Mouse (Mus musculus): ENCODE data around the gene Htr1f. TPM values are rescaled to one million over a fixed set of nuclear protein-coding genes. Genes with fewer than 3 reads are reported as not detected.

Gene Htr1f
- polyA plus RNA-seq, 1 experiment from 2014 or later: not detected

GRCm38 (mm10) chr16:65001993-65002821 is 103.4 kb downstream of the Htr1f start:
- WGBS: 68% methylated on average over 6 of the region's 6 CpGs
- H3K4me3 ChIP-seq (ENCODE audit: control insufficient read depth in 1 of 2, insufficient read depth in 1 of 2, low read depth in 1 of 2, low read length in 2 of 2): no peak overlapping the region
- H3K9me3 ChIP-seq (ENCODE audit: control insufficient read depth, low read length): no peaks in the 10 kb centered on the region
- no peak overlapping the region for H3K4me2 ChIP-seq (ENCODE audit: low read length)
- no peak overlapping the region for H3K9ac ChIP-seq (ENCODE audit: low read length)
- H3K27ac ChIP-seq (replicated peaks in 1 of 2; ENCODE audit: control insufficient read depth in 1 of 2, insufficient read depth in 1 of 2, low read depth in 2 of 2, low read length in 2 of 2): no peak overlapping the region
- no peaks in the 10 kb centered on the region for H3K27me3 ChIP-seq (ENCODE audit: control insufficient read depth, insufficient read depth, low read length)
- H3K4me1 ChIP-seq (ENCODE audit: control insufficient read depth in 2 of 2, insufficient read depth in 2 of 2, low read length in 2 of 2): no peaks in the 10 kb centered on the region
- ATAC-seq (ENCODE audit: insufficient number of reproducible peaks, insufficient read depth, low FRiP score, low read depth): no peak
- H3K36me3 ChIP-seq (ENCODE audit: control insufficient read depth, insufficient read depth, low read length): no peaks in the 10 kb centered on the region

GRCm38 (mm10) chr16:64989279-64989800 is 116.3 kb downstream of the Htr1f start:
- Histone ChIP-seq H3K36me3 (ENCODE audit: control insufficient read depth, insufficient read depth, low read length) (no peaks in the 10 kb centered on the region), H3K4me1 (ENCODE audit: control insufficient read depth in 2 of 2, insufficient read depth in 2 of 2, low read length in 2 of 2) (no peaks in the 10 kb centered on the region), H3K27ac (replicated peaks in 1 of 2; ENCODE audit: control insufficient read depth in 1 of 2, insufficient read depth in 1 of 2, low read depth in 2 of 2, low read length in 2 of 2) (no peak overlapping the region), H3K4me3 (ENCODE audit: control insufficient read depth in 1 of 2, insufficient read depth in 1 of 2, low read depth in 1 of 2, low read length in 2 of 2) (no peak overlapping the region), H3K9me3 (ENCODE audit: control insufficient read depth, low read length) (no peaks in the 10 kb centered on the region), H3K9ac (ENCODE audit: low read length) (no peak overlapping the region), H3K27me3 (ENCODE audit: control insufficient read depth, insufficient read depth, low read length) (no peaks in the 10 kb centered on the region), H3K4me2 (ENCODE audit: low read length) (no peak overlapping the region)
- WGBS: 60% methylated on average over 3 of the region's 3 CpGs
- no peak for ATAC-seq (ENCODE audit: insufficient number of reproducible peaks, insufficient read depth, low FRiP score, low read depth)

- WGBS: 89% methylated on average over 6 of the region's 6 CpGs
- Histone ChIP-seq H3K4me3 (ENCODE audit: control insufficient read depth in 1 of 2, insufficient read depth in 1 of 2, low read depth in 1 of 2, low read length in 2 of 2) (no peak overlapping the region), H3K9me3 (ENCODE audit: control insufficient read depth, low read length) (no peaks in the 10 kb centered on the region), H3K36me3 (ENCODE audit: control insufficient read depth, insufficient read depth, low read length) (no peaks in the 10 kb centered on the region), H3K4me1 (ENCODE audit: control insufficient read depth in 2 of 2, insufficient read depth in 2 of 2, low read length in 2 of 2) (no peaks in the 10 kb centered on the region), H3K9ac (ENCODE audit: low read length) (no peak overlapping the region), H3K4me2 (ENCODE audit: low read length) (no peak overlapping the region), H3K27me3 (ENCODE audit: control insufficient read depth, insufficient read depth, low read length) (no peaks in the 10 kb centered on the region), H3K27ac (replicated peaks in 1 of 2; ENCODE audit: control insufficient read depth in 1 of 2, insufficient read depth in 1 of 2, low read depth in 2 of 2, low read length in 2 of 2) (no peak overlapping the region)
- no peak for ATAC-seq (ENCODE audit: insufficient number of reproducible peaks, insufficient read depth, low FRiP score, low read depth)
Observed at GRCm38 (mm10) chr16:64987564-64987963, 118.1 kb downstream of the Htr1f start.

- ATAC-seq (ENCODE audit: insufficient number of reproducible peaks, insufficient read depth, low FRiP score, low read depth): no peak
- no peaks in the 10 kb centered on the region for H3K9me3 ChIP-seq (ENCODE audit: control insufficient read depth, low read length)
- no peak overlapping the region for H3K27ac ChIP-seq (replicated peaks in 1 of 2; ENCODE audit: control insufficient read depth in 1 of 2, insufficient read depth in 1 of 2, low read depth in 2 of 2, low read length in 2 of 2)
- no peaks in the 10 kb centered on the region for H3K36me3 ChIP-seq (ENCODE audit: control insufficient read depth, insufficient read depth, low read length)
- WGBS: 45% methylated on average over 2 of the region's 2 CpGs
- no peak overlapping the region for H3K9ac ChIP-seq (ENCODE audit: low read length)
- no peak overlapping the region for H3K4me2 ChIP-seq (ENCODE audit: low read length)
- no peaks in the 10 kb centered on the region for H3K4me1 ChIP-seq (ENCODE audit: control insufficient read depth in 2 of 2, insufficient read depth in 2 of 2, low read length in 2 of 2)
- H3K27me3 ChIP-seq (ENCODE audit: control insufficient read depth, insufficient read depth, low read length): no peaks in the 10 kb centered on the region
- no peak overlapping the region for H3K4me3 ChIP-seq (ENCODE audit: control insufficient read depth in 1 of 2, insufficient read depth in 1 of 2, low read depth in 1 of 2, low read length in 2 of 2)
Observed at GRCm38 (mm10) chr16:64987049-64987448, 118.6 kb downstream of the Htr1f start.

- Histone ChIP-seq H3K9ac (ENCODE audit: low read length) (no peak overlapping the region), H3K27me3 (ENCODE audit: control insufficient read depth, insufficient read depth, low read length) (no peaks in the 10 kb centered on the region), H3K4me3 (ENCODE audit: control insufficient read depth in 1 of 2, insufficient read depth in 1 of 2, low read depth in 1 of 2, low read length in 2 of 2) (no peak overlapping the region), H3K9me3 (ENCODE audit: control insufficient read depth, low read length) (no peaks in the 10 kb centered on the region), H3K36me3 (ENCODE audit: control insufficient read depth, insufficient read depth, low read length) (no peaks in the 10 kb centered on the region), H3K4me1 (ENCODE audit: control insufficient read depth in 2 of 2, insufficient read depth in 2 of 2, low read length in 2 of 2) (no peaks in the 10 kb centered on the region), H3K27ac (replicated peaks in 1 of 2; ENCODE audit: control insufficient read depth in 1 of 2, insufficient read depth in 1 of 2, low read depth in 2 of 2, low read length in 2 of 2) (no peak overlapping the region), H3K4me2 (ENCODE audit: low read length) (no peak overlapping the region)
- 78% methylated on average over 5 of the region's 5 CpGs for WGBS
- ATAC-seq (ENCODE audit: insufficient number of reproducible peaks, insufficient read depth, low FRiP score, low read depth): no peak
Observed at GRCm38 (mm10) chr16:64974636-64975035, 131.0 kb downstream of the Htr1f start.

- no peaks in the 10 kb centered on the region for H3K9me3 ChIP-seq (ENCODE audit: control insufficient read depth, low read length)
- H3K36me3 ChIP-seq (ENCODE audit: control insufficient read depth, insufficient read depth, low read length): no peaks in the 10 kb centered on the region
- no peak for ATAC-seq (ENCODE audit: insufficient number of reproducible peaks, insufficient read depth, low FRiP score, low read depth)
- H3K4me3 ChIP-seq (ENCODE audit: control insufficient read depth in 1 of 2, insufficient read depth in 1 of 2, low read depth in 1 of 2, low read length in 2 of 2): no peak overlapping the region
- WGBS: 76% methylated on average over 4 of the region's 4 CpGs
- H3K27me3 ChIP-seq (ENCODE audit: control insufficient read depth, insufficient read depth, low read length): no peaks in the 10 kb centered on the region
- H3K4me1 ChIP-seq (ENCODE audit: control insufficient read depth in 2 of 2, insufficient read depth in 2 of 2, low read length in 2 of 2): no peaks in the 10 kb centered on the region
- H3K4me2 ChIP-seq (ENCODE audit: low read length): no peak overlapping the region
- no peak overlapping the region for H3K9ac ChIP-seq (ENCODE audit: low read length)
- no peak overlapping the region for H3K27ac ChIP-seq (replicated peaks in 1 of 2; ENCODE audit: control insufficient read depth in 1 of 2, insufficient read depth in 1 of 2, low read depth in 2 of 2, low read length in 2 of 2)
Observed at GRCm38 (mm10) chr16:64973533-64974305, 131.9 kb downstream of the Htr1f start.

GRCm38 (mm10) chr16:64961690-64962089 is 144.0 kb downstream of the Htr1f start:
- ATAC-seq (ENCODE audit: insufficient number of reproducible peaks, insufficient read depth, low FRiP score, low read depth): no peak
- WGBS: 95% methylated on average over 4 of the region's 4 CpGs
- Histone ChIP-seq H3K9ac (ENCODE audit: low read length) (no peak overlapping the region), H3K4me2 (ENCODE audit: low read length) (no peak overlapping the region), H3K4me3 (ENCODE audit: control insufficient read depth in 1 of 2, insufficient read depth in 1 of 2, low read depth in 1 of 2, low read length in 2 of 2) (no peak overlapping the region), H3K4me1 (ENCODE audit: control insufficient read depth in 2 of 2, insufficient read depth in 2 of 2, low read length in 2 of 2) (no peaks in the 10 kb centered on the region), H3K27ac (replicated peaks in 1 of 2; ENCODE audit: control insufficient read depth in 1 of 2, insufficient read depth in 1 of 2, low read depth in 2 of 2, low read length in 2 of 2) (no peak overlapping the region), H3K27me3 (ENCODE audit: control insufficient read depth, insufficient read depth, low read length) (no peaks in the 10 kb centered on the region), H3K9me3 (ENCODE audit: control insufficient read depth, low read length) (0 out of 2 replicates have a peak, but pooled peaks cover 2% of the 10 kb centered on the region), H3K36me3 (ENCODE audit: control insufficient read depth, insufficient read depth, low read length) (no peaks in the 10 kb centered on the region)
